Mouse (Mus musculus) erythroblast, embryonic 14.5 days (primary cell): Measurements from ENCODE around the gene Arl4a. TPM values are rescaled to one million over a fixed set of nuclear protein-coding genes. Genes with fewer than 3 reads are reported as not detected.

Source experiments
- H3K27me3 ChIP-seq: 2 replicates; pipeline ENCODE4 v1.6.1; 2012; ENCODE audit warnings: inconsistent platforms; ENCODE audit not compliant: control insufficient read depth
- H3K36me3 ChIP-seq: 2 replicates; pipeline ENCODE4 v1.6.1; 2012; ENCODE audit warnings: mild to moderate bottlenecking, inconsistent platforms; ENCODE audit not compliant: control insufficient read depth
- H3K4me1 ChIP-seq: 2 replicates; pipeline ENCODE4 v1.6.1; 2012; ENCODE audit warnings: inconsistent platforms; ENCODE audit not compliant: control insufficient read depth
- H3K4me3 ChIP-seq: replicated peaks from 2 replicates; pipeline ENCODE3; 2012; ENCODE audit warnings: moderate library complexity, mild to moderate bottlenecking, inconsistent platforms
- H3K9me3 ChIP-seq: 2 replicates; pipeline ENCODE4 v1.6.1; 2012; ENCODE audit warnings: low read length, inconsistent platforms, mixed read lengths; ENCODE audit not compliant: control insufficient read depth
- GATA1 ChIP-seq: IDR thresholded peaks from 2 replicates; pipeline ENCODE4 v1.6.1; 2012; ENCODE audit warnings: low read length, inconsistent platforms, mixed read lengths
- TAL1 ChIP-seq: IDR thresholded peaks from 3 replicates; pipeline ENCODE4 v1.6.1; 2012; ENCODE audit warnings: low read length, inconsistent platforms, mixed read lengths
- polyA plus RNA-seq: library from polyadenylated mRNA; stranded (reverse); fragments of >175 nt; gene quantifications from 2 replicates; pipeline ENCODE4 v1.2.3, GENCODE M21; 2012

Arl4a gene
- polyA plus RNA-seq, 1 experiment: 50.8 TPM

DNA sequence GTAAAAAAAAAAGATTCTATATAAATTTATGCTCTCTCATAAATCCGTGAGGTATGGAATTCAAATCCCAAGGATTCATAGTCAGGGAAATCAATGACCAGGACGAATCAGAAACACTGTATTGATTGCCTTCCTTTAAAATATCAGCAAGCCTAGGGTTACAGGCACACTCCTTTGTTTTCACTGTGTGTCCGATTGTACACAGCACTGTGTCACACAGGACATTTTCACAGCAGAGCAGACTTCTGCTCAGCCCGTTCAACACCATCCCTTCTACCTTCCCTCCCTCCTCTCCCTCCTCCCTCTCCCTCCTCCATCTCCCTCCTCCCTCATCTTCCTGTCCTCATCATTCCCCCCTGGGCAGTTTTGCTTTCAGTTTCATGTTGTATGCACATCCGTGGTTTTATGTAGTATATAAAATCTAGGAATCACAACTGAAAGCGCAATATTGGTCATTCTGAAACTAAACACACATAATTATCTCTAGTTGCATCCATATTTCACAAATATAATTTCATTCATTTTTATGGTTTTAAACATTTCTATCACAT is 19.8 kb downstream of the Arl4a start:
- Histone ChIP-seq H3K4me3 (no peak overlapping the region), H3K9me3 (no peaks in the 10 kb centered on the region), H3K27me3 (no peaks in the 10 kb centered on the region), H3K4me1 (peaks cover 38% of the 10 kb centered on the region), H3K36me3 (peaks cover 14% of the 10 kb centered on the region)
- no peak for TF ChIP-seq GATA1
- no peak for TF ChIP-seq TAL1

DNA sequence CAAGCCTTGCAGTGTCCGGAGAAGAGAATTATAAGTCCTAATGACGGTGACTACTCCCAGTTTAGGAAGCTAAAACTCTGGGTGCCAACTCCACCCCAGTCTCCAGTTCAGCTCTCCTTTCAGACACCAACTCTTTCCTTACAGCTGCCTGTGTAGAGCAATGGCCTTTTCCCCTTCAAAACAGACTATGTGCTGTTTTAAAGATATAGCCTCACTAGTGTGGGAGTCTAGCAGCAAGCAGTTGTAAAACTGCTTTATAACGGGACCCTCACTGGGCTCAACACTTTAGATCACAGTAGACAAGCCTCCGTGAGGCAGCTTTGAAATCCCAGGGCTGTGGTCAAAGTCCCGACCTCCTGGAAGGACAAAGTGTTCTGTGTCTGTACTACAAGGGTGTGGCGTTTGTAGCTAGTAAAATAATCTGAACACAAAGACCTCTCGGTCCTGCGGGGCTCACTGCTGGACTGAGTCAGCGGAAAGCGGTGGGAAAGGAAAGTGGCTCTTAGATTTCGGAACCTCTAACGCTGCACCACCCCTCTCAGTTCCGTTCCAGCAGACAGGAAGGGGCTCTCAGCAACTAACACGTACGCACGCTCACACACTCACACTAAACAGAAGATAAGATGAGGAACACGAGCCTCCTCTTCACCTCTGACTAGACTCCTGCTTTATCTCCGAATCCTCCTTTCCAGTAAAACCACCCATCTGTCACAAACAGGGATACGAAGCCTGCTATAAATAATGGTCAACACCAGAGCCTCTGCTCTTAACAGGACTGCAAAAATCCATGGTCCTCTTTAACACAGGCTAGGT is 21.0 kb downstream of the Arl4a start:
- no peaks in the 10 kb centered on the region for H3K9me3 ChIP-seq
- TF ChIP-seq GATA1 (no peak; the same call in 1 of the 2 replicates), TAL1 (no peak; the same call in 2 of the 3 replicates)
- H3K27me3 ChIP-seq: no peaks in the 10 kb centered on the region
- peaks cover 9% of the 10 kb centered on the region for H3K36me3 ChIP-seq
- H3K4me1 ChIP-seq: peaks cover 28% of the 10 kb centered on the region
- H3K4me3 ChIP-seq: peak overlapping the region; percentile 61

DNA sequence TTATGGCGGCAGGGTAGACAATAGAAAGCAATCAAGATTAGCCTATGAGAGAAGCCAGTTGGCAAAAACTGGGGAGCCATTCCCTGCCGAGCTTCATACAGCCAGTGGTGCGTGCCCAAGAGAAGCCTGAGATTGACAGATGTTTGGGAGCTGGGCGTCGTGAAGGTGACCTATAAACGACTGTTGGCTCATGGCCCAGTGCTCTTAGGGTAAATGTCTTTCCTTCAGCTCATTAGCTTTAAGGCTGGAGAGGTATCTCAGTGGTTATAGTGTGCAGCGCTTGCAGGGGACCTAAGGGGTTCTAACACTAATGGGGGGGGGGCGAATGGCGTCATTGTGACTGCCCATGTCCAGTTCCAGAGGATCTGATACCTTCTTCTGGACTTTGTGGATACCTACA is 21.8 kb downstream of the Arl4a start:
- TF ChIP-seq TAL1: no peak
- no peak for TF ChIP-seq GATA1
- H3K4me3 ChIP-seq: no peak overlapping the region
- H3K27me3 ChIP-seq: no peaks in the 10 kb centered on the region
- peaks cover 26% of the 10 kb centered on the region for H3K4me1 ChIP-seq
- peaks cover 4% of the 10 kb centered on the region for H3K36me3 ChIP-seq
- H3K9me3 ChIP-seq: no peaks in the 10 kb centered on the region

DNA sequence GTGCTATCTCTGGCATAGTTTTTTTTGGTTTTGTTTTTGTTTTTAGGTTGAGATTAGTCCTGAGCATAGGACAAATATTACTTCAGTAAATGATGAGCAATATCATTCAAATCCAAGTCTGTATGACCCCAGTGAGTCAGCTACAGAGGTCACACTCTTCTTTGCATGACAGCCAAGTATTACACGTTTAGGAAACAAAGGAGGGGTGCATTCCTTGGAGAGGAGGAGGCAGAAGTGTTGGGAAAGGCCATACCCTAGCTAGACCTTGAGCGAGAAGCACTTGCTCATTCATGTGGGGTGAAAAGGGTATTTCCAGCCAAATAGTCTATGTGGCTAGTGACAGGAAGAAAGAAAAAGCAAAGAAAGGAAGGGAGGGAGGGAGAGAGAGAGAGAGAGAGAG is 28.0 kb downstream of the Arl4a start:
- no peaks in the 10 kb centered on the region for H3K27me3 ChIP-seq
- H3K9me3 ChIP-seq: no peaks in the 10 kb centered on the region
- peaks cover 2% of the 10 kb centered on the region; the same call in 1 of the 2 replicates for H3K4me1 ChIP-seq
- no peak overlapping the region for H3K4me3 ChIP-seq
- H3K36me3 ChIP-seq: no peaks in the 10 kb centered on the region
- TF ChIP-seq GATA1 (no peak), TAL1 (no peak)

DNA sequence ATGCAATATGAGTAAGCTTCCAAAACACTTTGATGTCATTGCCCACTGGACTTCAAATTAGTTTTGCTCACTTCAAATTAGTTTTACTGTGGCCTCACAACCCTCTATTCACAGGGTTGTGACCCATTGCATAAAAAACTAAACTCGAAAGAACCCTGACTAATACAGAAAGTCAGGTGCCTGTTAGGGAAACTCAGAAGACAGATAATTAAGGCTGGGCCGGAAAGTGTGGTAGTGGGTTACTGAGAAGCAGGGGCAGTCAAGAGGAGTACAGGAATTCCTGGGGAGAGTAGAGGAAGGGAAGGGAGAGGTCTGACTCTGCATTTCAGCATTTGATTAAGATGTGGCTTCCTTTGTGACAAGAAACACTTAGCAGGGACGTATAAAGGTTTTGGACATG is 29.4 kb downstream of the Arl4a start:
- Histone ChIP-seq H3K27me3 (no peaks in the 10 kb centered on the region), H3K4me1 (peaks cover 4% of the 10 kb centered on the region; the same call in 1 of the 2 replicates), H3K36me3 (no peaks in the 10 kb centered on the region), H3K4me3 (no peak overlapping the region), H3K9me3 (no peaks in the 10 kb centered on the region)
- TF ChIP-seq GATA1 (no peak), TAL1 (no peak)

DNA sequence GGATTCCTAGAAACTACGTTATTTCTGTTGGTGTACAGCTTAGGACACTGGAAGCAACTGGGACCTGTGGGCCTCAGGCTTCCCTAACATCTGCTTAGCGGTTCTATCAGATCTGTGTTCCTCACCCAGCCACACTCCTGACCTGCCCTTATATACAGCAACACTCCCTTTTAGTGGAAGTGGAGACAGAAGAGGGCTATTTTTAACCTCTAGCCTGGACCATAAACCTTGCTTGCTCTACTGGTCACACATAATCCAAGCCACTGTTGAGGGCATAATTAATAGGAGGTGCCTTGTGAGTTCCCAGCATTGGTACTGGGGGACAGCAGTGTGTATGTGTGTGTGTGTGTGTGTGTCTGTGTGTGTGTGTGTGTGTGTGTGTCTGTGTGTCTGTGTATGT is 33.1 kb downstream of the Arl4a start:
- Histone ChIP-seq H3K36me3 (no peaks in the 10 kb centered on the region), H3K4me1 (peaks cover 3% of the 10 kb centered on the region; the same call in 1 of the 2 replicates), H3K9me3 (no peaks in the 10 kb centered on the region), H3K4me3 (no peak overlapping the region), H3K27me3 (no peaks in the 10 kb centered on the region)
- TF ChIP-seq GATA1 (no peak), TAL1 (no peak)

DNA sequence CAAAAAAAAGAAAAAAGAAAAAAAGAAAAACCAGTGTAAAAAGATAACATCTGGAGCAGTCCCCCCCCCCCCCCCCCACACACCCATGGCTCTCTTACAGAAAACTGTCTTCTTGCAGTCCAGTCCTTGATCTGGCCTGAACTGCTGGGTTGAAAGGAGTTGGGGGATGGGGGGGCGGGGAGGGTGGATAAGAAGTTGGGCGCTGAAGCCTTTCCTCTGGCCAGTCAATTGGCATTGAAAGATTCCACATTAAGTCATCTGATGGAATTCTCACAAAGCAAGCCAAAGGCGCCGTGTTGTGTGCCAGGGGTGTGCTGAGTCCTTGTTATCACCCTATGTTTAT is 39.0 kb downstream of the Arl4a start:
- Histone ChIP-seq H3K36me3 (no peaks in the 10 kb centered on the region), H3K4me3 (no peak overlapping the region), H3K9me3 (no peaks in the 10 kb centered on the region), H3K27me3 (no peaks in the 10 kb centered on the region), H3K4me1 (peaks cover 29% of the 10 kb centered on the region)
- TF ChIP-seq TAL1: no peak

DNA sequence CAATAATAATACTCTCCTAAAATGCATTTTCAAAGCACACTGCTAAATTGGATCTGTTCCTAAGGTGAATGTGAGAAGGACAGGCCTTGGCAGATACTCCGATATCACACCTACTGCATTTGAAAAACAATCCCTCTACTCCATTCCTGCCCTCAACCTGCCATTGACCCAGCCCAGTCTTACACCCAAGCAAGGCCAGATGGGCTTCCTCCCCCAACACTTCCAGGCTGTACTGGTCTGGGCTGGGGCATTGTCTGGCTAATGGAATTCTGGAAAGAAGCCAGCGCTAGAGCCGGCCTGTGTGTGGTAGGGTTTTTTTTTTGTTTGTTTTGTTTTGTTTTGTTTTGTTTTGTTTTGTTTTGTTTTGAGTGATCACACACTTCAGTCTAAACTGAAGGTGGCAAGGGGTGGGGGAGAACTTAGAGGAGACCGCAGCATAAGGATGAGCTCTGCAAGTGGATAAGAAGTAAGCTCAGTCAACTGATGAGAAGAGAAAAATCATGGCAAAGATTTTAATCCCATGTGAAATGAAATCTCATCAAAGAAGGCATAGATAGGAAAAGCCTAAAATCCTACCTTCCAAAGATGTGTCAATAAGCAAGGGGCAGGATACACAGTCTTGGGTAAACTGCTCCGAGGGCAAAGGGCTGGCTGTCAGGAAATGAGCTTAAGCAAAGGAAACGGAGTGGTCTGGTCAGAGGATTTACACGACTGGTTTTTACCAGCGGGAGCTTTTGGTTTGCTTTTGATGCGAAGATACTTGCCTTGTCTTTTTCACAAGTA is 39.6 kb downstream of the Arl4a start:
- TF ChIP-seq TAL1: no peak
- TF ChIP-seq GATA1: no peak
- Histone ChIP-seq H3K4me3 (no peak overlapping the region), H3K4me1 (peaks cover 32% of the 10 kb centered on the region), H3K36me3 (no peaks in the 10 kb centered on the region), H3K9me3 (no peaks in the 10 kb centered on the region), H3K27me3 (no peaks in the 10 kb centered on the region)

DNA sequence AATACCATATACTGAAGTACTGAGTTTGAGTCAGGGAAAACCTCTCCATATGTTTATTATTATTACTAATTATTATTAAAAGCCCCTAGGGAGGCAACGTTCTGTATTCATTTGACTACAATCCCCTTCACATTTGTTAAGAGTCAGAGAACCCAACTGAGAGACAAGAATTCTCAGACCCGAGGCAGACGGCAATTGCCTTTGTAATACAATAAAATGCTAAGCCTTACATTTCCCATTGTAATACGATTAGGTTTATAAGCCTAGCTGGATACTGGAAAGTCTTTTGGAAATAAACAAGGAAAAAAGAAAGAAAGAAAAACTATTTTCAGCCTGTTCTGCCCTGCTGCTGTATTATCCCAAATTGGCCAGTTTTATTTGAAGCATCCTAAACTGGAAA is 40.2 kb downstream of the Arl4a start:
- no peaks in the 10 kb centered on the region for H3K36me3 ChIP-seq
- TF ChIP-seq TAL1 (no peak), GATA1 (no peak)
- H3K4me3 ChIP-seq: no peak overlapping the region
- H3K27me3 ChIP-seq: no peaks in the 10 kb centered on the region
- peaks cover 32% of the 10 kb centered on the region for H3K4me1 ChIP-seq
- no peaks in the 10 kb centered on the region for H3K9me3 ChIP-seq
